Mouse (Mus musculus): Measurements from ENCODE around the gene Rflna. TPM values are rescaled to one million over a fixed set of nuclear protein-coding genes. Genes with fewer than 3 reads are reported as not detected.

The Rflna gene
- total RNA-seq, 2 experiments from 2014 or later, result not detected

GRCm38 (mm10) chr5:125005871-125006652 lies 3.0 kb downstream of the Rflna start:
- no peak for ATAC-seq (replicated peaks; ENCODE audit: poor library complexity, severe bottlenecking)

GRCm38 (mm10) chr5:125006896-125007295 lies 3.9 kb downstream of the Rflna start:
- ATAC-seq (replicated peaks; ENCODE audit: poor library complexity, severe bottlenecking), result no peak

GRCm38 (mm10) chr5:125011166-125011565 lies 8.1 kb downstream of the Rflna start:
- no peak for ATAC-seq (replicated peaks; ENCODE audit: poor library complexity, severe bottlenecking)

GRCm38 (mm10) chr5:125011628-125012027 lies 8.6 kb downstream of the Rflna start:
- ATAC-seq (replicated peaks; ENCODE audit: poor library complexity, severe bottlenecking), result no peak

- peak; percentile 52 for ATAC-seq (replicated peaks; ENCODE audit: poor library complexity, severe bottlenecking)
These were observed 11.5 kb downstream of the Rflna start for GRCm38 (mm10) chr5:125014497-125014896.

- ATAC-seq (replicated peaks; ENCODE audit: poor library complexity, severe bottlenecking), result no peak
These were observed 12.0 kb downstream of the Rflna start for GRCm38 (mm10) chr5:125015066-125015465.

GRCm38 (mm10) chr5:125015576-125015975 lies 12.6 kb downstream of the Rflna start:
- no peak for ATAC-seq (replicated peaks; ENCODE audit: poor library complexity, severe bottlenecking)

- ATAC-seq (replicated peaks; ENCODE audit: poor library complexity, severe bottlenecking), result no peak
These were observed 13.6 kb downstream of the Rflna start for GRCm38 (mm10) chr5:125016421-125017242.

GRCm38 (mm10) chr5:125017332-125017731 lies 14.3 kb downstream of the Rflna start:
- ATAC-seq (replicated peaks; ENCODE audit: poor library complexity, severe bottlenecking), result no peak

- ATAC-seq (replicated peaks; ENCODE audit: poor library complexity, severe bottlenecking), result no peak
These were observed 16.1 kb downstream of the Rflna start for GRCm38 (mm10) chr5:125019099-125019498.

- ATAC-seq (replicated peaks; ENCODE audit: poor library complexity, severe bottlenecking), result no peak
These were observed 18.3 kb downstream of the Rflna start for GRCm38 (mm10) chr5:125021298-125021697.

GRCm38 (mm10) chr5:125024002-125024401 lies 21.0 kb downstream of the Rflna start:
- ATAC-seq (replicated peaks; ENCODE audit: poor library complexity, severe bottlenecking), result peak; percentile 11; the same call in 1 of the 2 replicates

GRCm38 (mm10) chr5:125028371-125028770 lies 25.4 kb downstream of the Rflna start:
- ATAC-seq (replicated peaks; ENCODE audit: poor library complexity, severe bottlenecking), result no peak

GRCm38 (mm10) chr5:125028911-125029310 lies 25.9 kb downstream of the Rflna start:
- ATAC-seq (replicated peaks; ENCODE audit: poor library complexity, severe bottlenecking), result no peak

GRCm38 (mm10) chr5:125036483-125036882 lies 33.5 kb downstream of the Rflna start:
- no peak for ATAC-seq (replicated peaks; ENCODE audit: poor library complexity, severe bottlenecking)

- no peak for ATAC-seq (replicated peaks; ENCODE audit: poor library complexity, severe bottlenecking)
These were observed 36.5 kb downstream of the Rflna start for GRCm38 (mm10) chr5:125039377-125040027.

GRCm38 (mm10) chr5:125040128-125040584 lies 37.1 kb downstream of the Rflna start:
- ATAC-seq (replicated peaks; ENCODE audit: poor library complexity, severe bottlenecking), result no peak

GRCm38 (mm10) chr5:125041578-125041977 lies 38.6 kb downstream of the Rflna start:
- no peak for ATAC-seq (replicated peaks; ENCODE audit: poor library complexity, severe bottlenecking)

GRCm38 (mm10) chr5:125043448-125043847 lies 40.4 kb downstream of the Rflna start:
- no peak for ATAC-seq (replicated peaks; ENCODE audit: poor library complexity, severe bottlenecking)

GRCm38 (mm10) chr5:125045202-125045601 lies 42.2 kb downstream of the Rflna start:
- no peak for ATAC-seq (replicated peaks; ENCODE audit: poor library complexity, severe bottlenecking)

- no peak for ATAC-seq (replicated peaks; ENCODE audit: poor library complexity, severe bottlenecking)
These were observed 43.4 kb downstream of the Rflna start for GRCm38 (mm10) chr5:125046436-125046835.

Data from granulocyte monocyte progenitor cell, adult 5-6 weeks (primary cell).